Mouse (Mus musculus): Measurements from ENCODE around the gene Calcoco1. TPM values are rescaled to one million over a fixed set of nuclear protein-coding genes. Genes with fewer than 3 reads are reported as not detected.

Calcoco1 gene
- polyA plus RNA-seq, 2 experiments = 54.7 to 56.6 TPM

- no peak for TF ChIP-seq POLR2A (IDR thresholded peaks at IDR 0.05; ENCODE audit: borderline replicate concordance, extremely low read depth, insufficient read depth, insufficient read length)
- peak overlapping the region; percentile 40 for H3K4me2 ChIP-seq (replicated peaks; ENCODE audit: low read depth, low read length, severe bottlenecking)
- peaks cover 14% of the 10 kb centered on the region for H3K36me3 ChIP-seq (ENCODE audit: control insufficient read depth, insufficient read depth, low read length)
- WGBS = 33% methylated on average over 4 of the region's 4 CpGs
- peak; percentile 61 for ATAC-seq (ENCODE audit: low FRiP score, low read depth)
- H3K9ac ChIP-seq (ENCODE audit: low read depth, low read length, severe bottlenecking) = no peak overlapping the region
- no peaks in the 10 kb centered on the region for H3K27me3 ChIP-seq (ENCODE audit: control insufficient read depth, insufficient read depth, low read length)
- H3K4me3 ChIP-seq (replicated peaks; ENCODE audit: low read length) = peak overlapping the region; percentile 63
- no peak for DNase-seq (ENCODE audit: low spot score)
- H3K4me1 ChIP-seq (ENCODE audit: control insufficient read depth, insufficient read depth, low read length) = peaks cover 14% of the 10 kb centered on the region
- H3K27ac ChIP-seq (replicated peaks; ENCODE audit: low read depth, low read length) = peak overlapping the region; percentile 35
- H3K9me3 ChIP-seq (ENCODE audit: control insufficient read depth, low read length) = no peaks in the 10 kb centered on the region
Observed at GRCm38 (mm10) chr15:102722500-102722931, 538 bp upstream of the Calcoco1 start.

- no peaks in the 10 kb centered on the region for H3K9me3 ChIP-seq (ENCODE audit: control insufficient read depth, low read length)
- H3K27me3 ChIP-seq (ENCODE audit: control insufficient read depth, insufficient read depth, low read length) = no peaks in the 10 kb centered on the region
- peak overlapping the region; percentile 11 for H3K27ac ChIP-seq (replicated peaks; ENCODE audit: low read depth, low read length)
- peaks cover 14% of the 10 kb centered on the region for H3K4me1 ChIP-seq (ENCODE audit: control insufficient read depth, insufficient read depth, low read length)
- H3K36me3 ChIP-seq (ENCODE audit: control insufficient read depth, insufficient read depth, low read length) = peaks cover 25% of the 10 kb centered on the region
- H3K4me3 ChIP-seq (replicated peaks; ENCODE audit: low read length) = peak overlapping the region; percentile 63
- H3K4me2 ChIP-seq (replicated peaks; ENCODE audit: low read depth, low read length, severe bottlenecking) = peak overlapping the region; percentile 54
- peak; percentile 5; the same call in 1 of the 2 replicates for ATAC-seq (ENCODE audit: low FRiP score, low read depth)
- TF ChIP-seq POLR2A (IDR thresholded peaks at IDR 0.05; ENCODE audit: borderline replicate concordance, extremely low read depth, insufficient read depth, insufficient read length) = no peak
- H3K9ac ChIP-seq (ENCODE audit: low read depth, low read length, severe bottlenecking) = peak overlapping the region; percentile 65
- WGBS = 16% methylated on average over 14 of the region's 14 CpGs
- no peak for DNase-seq (ENCODE audit: low spot score)
Observed at GRCm38 (mm10) chr15:102721016-102721898, 721 bp downstream of the Calcoco1 start.

DNA sequence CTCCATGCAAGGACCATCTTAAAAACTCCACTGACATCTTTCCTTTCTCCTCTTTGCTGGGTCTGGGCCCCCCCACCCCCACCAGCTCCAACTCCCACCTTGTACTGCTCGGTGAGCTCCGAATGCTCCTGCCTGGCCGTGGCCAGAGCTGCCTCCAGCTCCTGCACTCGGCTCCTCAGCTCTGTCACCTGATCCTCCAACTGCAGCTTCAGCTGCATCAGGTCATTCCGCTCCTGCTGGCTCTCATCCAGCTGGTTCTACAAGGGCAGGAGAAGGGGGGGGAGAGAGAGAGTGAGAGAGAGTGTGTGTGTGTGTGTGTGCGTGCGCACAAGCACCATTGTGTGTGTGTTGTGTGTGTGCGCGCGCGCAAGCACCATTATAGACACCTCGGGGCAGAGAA is 5.8 kb downstream of the Calcoco1 start:
- 0 out of 2 replicates have a peak, but pooled peaks have one; percentile 62 for ATAC-seq (ENCODE audit: low FRiP score, low read depth)

DNA sequence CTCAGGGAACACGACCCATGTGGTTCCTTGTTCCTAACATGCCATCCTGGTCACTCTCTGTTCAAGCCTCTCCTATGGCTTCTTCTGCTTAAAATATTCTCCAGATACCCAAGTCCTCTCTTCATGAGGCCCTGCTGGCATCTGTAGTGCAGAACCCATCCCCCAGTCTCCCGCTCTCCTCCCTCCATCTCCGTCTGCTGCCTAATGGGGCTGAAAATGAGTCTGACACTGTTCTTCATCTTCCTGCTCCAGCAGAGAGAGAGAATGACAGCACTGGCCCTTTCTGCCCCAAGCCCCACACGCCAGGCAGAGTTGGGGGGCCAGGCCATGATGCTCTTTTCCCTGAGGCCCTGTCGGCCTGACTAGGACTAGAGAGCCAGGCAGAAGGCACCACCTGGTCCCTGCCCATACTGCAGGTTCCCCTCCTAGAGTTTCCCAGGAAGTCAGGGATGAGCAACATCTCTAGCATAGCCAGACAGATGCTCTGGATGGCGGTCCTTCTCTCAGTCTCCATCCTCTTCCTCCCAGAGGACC is 14.2 kb downstream of the Calcoco1 start:
- 67% methylated on average over 6 of the region's 6 CpGs for WGBS
- Histone ChIP-seq H3K4me1 (ENCODE audit: control insufficient read depth, insufficient read depth, low read length) (peaks cover 8% of the 10 kb centered on the region), H3K9ac (ENCODE audit: low read depth, low read length, severe bottlenecking) (no peak overlapping the region)

More for the DNA sequence above, 5.8 kb downstream of the Calcoco1 start:
- 56% methylated on average over 12 of the region's 12 CpGs for WGBS
- peaks cover 7% of the 10 kb centered on the region for H3K4me1 ChIP-seq (ENCODE audit: control insufficient read depth, insufficient read depth, low read length)
- no peak overlapping the region for H3K4me3 ChIP-seq (replicated peaks; ENCODE audit: low read length)
- H3K27ac ChIP-seq (replicated peaks; ENCODE audit: low read depth, low read length) = no peak overlapping the region
- H3K27me3 ChIP-seq (ENCODE audit: control insufficient read depth, insufficient read depth, low read length) = no peaks in the 10 kb centered on the region
- 0 out of 2 replicates have a peak overlapping the region, but pooled peaks have one; percentile 3 for H3K4me2 ChIP-seq (replicated peaks; ENCODE audit: low read depth, low read length, severe bottlenecking)
- peaks cover 69% of the 10 kb centered on the region for H3K36me3 ChIP-seq (ENCODE audit: control insufficient read depth, insufficient read depth, low read length)
- H3K9me3 ChIP-seq (ENCODE audit: control insufficient read depth, low read length) = no peaks in the 10 kb centered on the region
- TF ChIP-seq POLR2A (IDR thresholded peaks at IDR 0.05; ENCODE audit: borderline replicate concordance, extremely low read depth, insufficient read depth, insufficient read length) = no peak
- no peak overlapping the region for H3K9ac ChIP-seq (ENCODE audit: low read depth, low read length, severe bottlenecking)
- DNase-seq (ENCODE audit: low spot score) = no peak

DNA sequence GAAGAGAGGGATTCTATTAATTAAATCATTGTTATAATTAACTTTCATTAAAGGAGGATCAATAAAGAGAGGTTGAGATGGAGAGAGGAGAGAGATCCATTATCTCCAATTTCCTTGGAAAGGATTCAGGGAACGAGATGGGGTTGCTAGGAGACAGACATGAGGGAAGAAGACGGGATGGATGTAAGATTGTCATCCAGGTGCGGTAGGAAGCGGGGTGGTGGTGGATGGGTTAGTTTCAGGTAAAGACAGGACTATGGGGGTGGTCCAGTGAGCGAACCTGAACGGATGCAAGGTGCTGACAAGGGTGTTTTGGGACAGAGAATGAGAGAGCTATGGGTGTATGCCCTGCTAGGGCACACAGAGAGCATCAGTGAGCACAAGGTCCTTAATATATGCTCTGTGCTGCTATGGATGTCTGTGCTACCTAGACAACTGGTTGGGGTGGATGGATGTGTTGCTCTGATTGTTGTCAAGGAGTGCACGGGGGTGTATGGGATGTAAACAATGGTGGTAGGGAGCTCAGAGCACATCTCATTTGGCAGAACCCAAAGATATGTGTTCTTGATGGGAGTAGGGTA is 16.0 kb downstream of the Calcoco1 start:
- no peak for TF ChIP-seq POLR2A (IDR thresholded peaks at IDR 0.05; ENCODE audit: borderline replicate concordance, extremely low read depth, insufficient read depth, insufficient read length)
- WGBS = 70% methylated on average over 7 of the region's 7 CpGs
- no peak for ATAC-seq (ENCODE audit: low FRiP score, low read depth)

More for the DNA sequence above, 14.2 kb downstream of the Calcoco1 start:
- no peak overlapping the region for H3K4me2 ChIP-seq (replicated peaks; ENCODE audit: low read depth, low read length, severe bottlenecking)
- H3K27ac ChIP-seq (replicated peaks; ENCODE audit: low read depth, low read length) = no peak overlapping the region
- no peaks in the 10 kb centered on the region for H3K9me3 ChIP-seq (ENCODE audit: control insufficient read depth, low read length)
- H3K27me3 ChIP-seq (ENCODE audit: control insufficient read depth, insufficient read depth, low read length) = no peaks in the 10 kb centered on the region
- TF ChIP-seq POLR2A (IDR thresholded peaks at IDR 0.05; ENCODE audit: borderline replicate concordance, extremely low read depth, insufficient read depth, insufficient read length) = no peak
- peaks cover 59% of the 10 kb centered on the region for H3K36me3 ChIP-seq (ENCODE audit: control insufficient read depth, insufficient read depth, low read length)
- DNase-seq (ENCODE audit: low spot score) (no peak), ATAC-seq (ENCODE audit: low FRiP score, low read depth) (no peak)
- H3K4me3 ChIP-seq (replicated peaks; ENCODE audit: low read length) = no peak overlapping the region

More for the DNA sequence above, 16.0 kb downstream of the Calcoco1 start:
- Histone ChIP-seq H3K4me1 (ENCODE audit: control insufficient read depth, insufficient read depth, low read length) (peaks cover 8% of the 10 kb centered on the region), H3K36me3 (ENCODE audit: control insufficient read depth, insufficient read depth, low read length) (peaks cover 44% of the 10 kb centered on the region), H3K27ac (replicated peaks; ENCODE audit: low read depth, low read length) (no peak overlapping the region), H3K4me2 (replicated peaks; ENCODE audit: low read depth, low read length, severe bottlenecking) (no peak overlapping the region), H3K9me3 (ENCODE audit: control insufficient read depth, low read length) (no peaks in the 10 kb centered on the region), H3K9ac (ENCODE audit: low read depth, low read length, severe bottlenecking) (no peak overlapping the region), H3K4me3 (replicated peaks; ENCODE audit: low read length) (no peak overlapping the region), H3K27me3 (ENCODE audit: control insufficient read depth, insufficient read depth, low read length) (no peaks in the 10 kb centered on the region)
- no peak for DNase-seq (ENCODE audit: low spot score)
